Mouse (Mus musculus) hindbrain, postnatal 0 days (tissue): ENCODE measurements around the gene 9130213A22Rik. TPM values are rescaled to one million over a fixed set of nuclear protein-coding genes. Genes with fewer than 3 reads are reported as not detected.

ENCODE experiments used
- ATAC-seq: fragments of 200-750 bp; cut with Nextera tagmentation; 2 replicates; pipeline ENCODE4 v1.8.0; 2017; ENCODE audit warnings: mild to moderate bottlenecking, moderate TSS enrichment, moderate library complexity
- DNase-seq: peaks from one replicate; pipeline ENCODE4 v3.0.0-alpha.2; 2015; ENCODE audit warnings: low spot score
- H3K27ac ChIP-seq: fragments of 300-500 bp; sonication (generic); 2 replicates; pipeline ENCODE4 v1.5.1; 2014; ENCODE audit warnings: mild to moderate bottlenecking
- H3K27me3 ChIP-seq: fragments of 300-500 bp; sonication (generic); 2 replicates; pipeline ENCODE4 v1.6.1; 2014; ENCODE audit warnings: low read length, mixed read lengths; ENCODE audit not compliant: insufficient read depth
- H3K36me3 ChIP-seq: fragments of 300-500 bp; sonication (generic); 2 replicates; pipeline ENCODE4 v1.6.1; 2014; ENCODE audit warnings: low read length, mixed read lengths; ENCODE audit not compliant: insufficient read depth
- H3K4me1 ChIP-seq: fragments of 300-500 bp; sonication (generic); 2 replicates; pipeline ENCODE4 v1.6.1; 2014; ENCODE audit warnings: antibody characterized with exemption, low read length, mixed read lengths; ENCODE audit not compliant: insufficient read depth
- H3K4me2 ChIP-seq: fragments of 300-500 bp; sonication (generic); 2 replicates; pipeline ENCODE4 v1.6.1; 2014; ENCODE audit warnings: low read depth, mild to moderate bottlenecking, low read length, moderate library complexity, mixed read lengths
- H3K4me3 ChIP-seq: fragments of 300-500 bp; sonication (generic); 2 replicates; pipeline ENCODE4 v1.5.1; 2014; ENCODE audit warnings: low read length
- H3K9ac ChIP-seq: fragments of 300-500 bp; sonication (generic); replicated peaks from 2 replicates; pipeline ENCODE4 v1.6.1; 2014; ENCODE audit warnings: mild to moderate bottlenecking, low read length, moderate library complexity, mixed read lengths
- H3K9me3 ChIP-seq: fragments of 300-500 bp; sonication (generic); 2 replicates; pipeline ENCODE4 v1.6.1; 2016; ENCODE audit warnings: low read length, mixed read lengths
- CTCF ChIP-seq: IDR thresholded peaks from 2 replicates; pipeline ENCODE4 v1.5.1; 2016; ENCODE audit warnings: antibody characterized with exemption, control low read depth, low read depth
- WGBS: fragments of 180-500 bp; shearing (Covaris S2); extraction: QIAGEN DNeasy Blood & Tissue Kit; methylation state at CpG from one replicate; pipeline ENCODE4 v1.1.7; 2014; 5-methylcytosine and 5-hydroxymethylcytosine counted together
- polyA plus RNA-seq: library from polyadenylated mRNA; unstranded; fragments of >200 nt; fragmentation: Nextera tagmentation; extraction: Ambion mirVana; gene quantifications from 2 replicates; pipeline ENCODE4 v1.2.1, GENCODE M21; 2015
- total RNA-seq: library from RNA; depleted of rRNA; stranded (reverse); fragments of >200 nt; gene quantifications from 2 replicates; pipeline ENCODE4 v1.2.3, GENCODE M21; 2014

Gene 9130213A22Rik
- total and polyA plus RNA-seq, 2 experiments from 2014 or later, result 1.0 to 1.2 TPM

DNA sequence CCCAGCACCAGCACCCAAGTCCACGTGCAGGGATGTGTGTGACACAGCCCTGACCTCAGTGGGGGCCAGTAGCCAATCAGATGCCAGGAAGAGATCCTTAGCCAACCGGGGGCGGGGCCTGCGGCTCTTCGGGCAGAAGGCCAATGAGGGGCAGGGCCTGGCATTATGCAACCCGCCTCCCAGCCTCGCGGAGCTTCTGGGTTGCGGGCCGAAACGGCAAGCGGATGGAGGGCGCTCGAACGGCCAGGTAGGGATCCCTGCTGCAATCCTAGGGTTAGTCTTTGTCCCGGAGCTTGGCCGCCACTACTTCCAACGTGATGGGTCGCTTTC lies 23.7 kb downstream of the 9130213A22Rik start:
- H3K9me3 ChIP-seq, result no peaks in the 10 kb centered on the region
- peak overlapping the region; percentile 61 for H3K4me3 ChIP-seq
- peak overlapping the region; percentile 96 for H3K27ac ChIP-seq
- no peaks in the 10 kb centered on the region for H3K27me3 ChIP-seq
- no peak for TF ChIP-seq CTCF
- DNase-seq (peak; percentile 96), ATAC-seq (peak; percentile 6)
- peak overlapping the region; percentile 98 for H3K4me2 ChIP-seq
- H3K9ac ChIP-seq, result peak overlapping the region; percentile 77
- 0% methylated on average over 19 of the region's 19 CpGs for WGBS
- peaks cover 32% of the 10 kb centered on the region for H3K36me3 ChIP-seq
- H3K4me1 ChIP-seq, result peaks cover 32% of the 10 kb centered on the region

DNA sequence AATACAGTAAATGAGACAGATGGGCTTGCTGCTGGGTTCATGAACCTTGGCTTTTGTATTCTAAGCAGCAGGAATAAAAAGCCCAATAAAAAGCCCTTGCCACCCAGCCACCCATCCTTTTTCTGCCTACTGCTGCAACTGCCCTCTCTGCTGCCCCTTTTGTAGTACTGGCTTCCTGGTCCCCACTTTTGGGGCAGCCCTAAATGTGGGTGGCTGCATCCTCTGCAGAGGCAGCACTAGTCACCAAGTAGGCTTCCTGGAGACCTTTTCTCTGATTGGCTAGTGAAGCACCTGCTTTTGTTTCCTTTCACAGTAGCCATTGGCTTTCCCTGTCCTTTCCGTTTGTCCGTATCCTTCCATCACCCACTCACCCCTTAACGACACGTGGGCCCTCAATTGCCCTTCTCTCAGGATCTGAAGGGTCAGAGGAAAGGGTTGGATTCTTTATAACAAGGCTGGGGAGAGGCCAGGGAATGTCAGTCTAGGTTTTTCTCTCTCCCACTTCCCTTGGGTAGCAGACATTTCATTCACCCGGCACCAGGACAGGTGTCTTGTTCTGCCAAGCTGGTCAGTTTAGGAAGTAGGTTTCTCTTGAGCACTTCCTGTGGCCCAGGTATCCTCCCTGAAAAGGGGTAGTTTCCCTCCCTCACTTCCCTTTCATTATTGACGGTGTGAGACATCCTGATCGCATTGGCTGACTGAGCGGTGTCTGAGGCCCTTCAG lies 24.2 kb downstream of the 9130213A22Rik start:
- H3K4me1 ChIP-seq, result peaks cover 32% of the 10 kb centered on the region
- H3K4me3 ChIP-seq, result peak overlapping the region; percentile 61

DNA sequence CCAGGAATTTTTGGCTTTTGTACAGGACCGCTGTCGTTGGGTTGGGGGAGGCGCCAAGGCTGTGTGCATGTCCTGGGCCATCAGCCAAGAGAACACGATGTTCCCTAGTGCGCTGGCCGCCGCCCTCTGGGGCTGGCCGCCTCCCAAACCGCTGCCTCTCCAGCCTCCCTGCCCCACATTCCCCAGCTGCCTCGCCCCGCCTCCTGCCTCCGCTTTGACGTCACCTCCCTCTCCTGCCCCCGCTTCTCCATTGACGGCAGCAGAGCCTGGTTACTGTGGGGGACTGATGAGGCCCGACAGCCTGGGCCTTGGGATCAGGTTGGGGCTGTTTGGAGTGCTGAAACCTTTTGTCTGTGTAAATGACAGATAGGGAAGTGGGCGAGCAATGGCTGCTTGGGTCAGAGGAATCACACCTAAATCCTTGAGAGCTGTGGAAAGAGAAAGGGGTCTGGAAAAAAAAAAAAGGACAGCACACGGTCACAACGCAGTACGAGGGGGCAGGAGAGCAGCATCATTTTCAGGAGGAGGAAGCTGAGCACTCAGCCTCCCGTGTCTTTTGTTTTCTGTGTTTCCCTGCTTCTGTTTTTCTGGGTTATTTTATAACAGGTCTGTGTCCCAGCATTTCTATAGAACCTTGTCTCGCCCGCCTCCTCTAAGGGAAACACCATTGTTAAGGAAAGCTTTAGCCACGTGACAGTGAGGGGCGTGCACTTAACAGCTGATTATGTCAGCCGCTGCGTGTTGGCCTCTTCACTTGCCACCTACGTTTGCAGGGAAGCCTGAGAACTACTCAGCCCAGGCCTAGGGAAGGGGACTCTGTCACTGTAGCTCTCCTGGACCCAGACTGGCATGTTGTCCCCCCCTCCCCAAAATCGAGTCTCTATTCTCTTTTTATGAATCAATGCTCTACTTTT lies 25.1 kb downstream of the 9130213A22Rik start:
- no peak for TF ChIP-seq CTCF
- WGBS, result 2% methylated on average over 28 of the region's 29 CpGs
- peak overlapping the region; percentile 96 for H3K27ac ChIP-seq
- H3K9me3 ChIP-seq, result no peaks in the 10 kb centered on the region
- no peaks in the 10 kb centered on the region for H3K27me3 ChIP-seq
- peaks cover 32% of the 10 kb centered on the region for H3K4me1 ChIP-seq
- peak overlapping the region; percentile 74 for H3K9ac ChIP-seq
- H3K4me3 ChIP-seq, result peak overlapping the region; percentile 56
- peak; percentile 94 for DNase-seq
- H3K4me2 ChIP-seq, result peak overlapping the region; percentile 98
- ATAC-seq, result peak; percentile 13; the same call in 1 of the 2 replicates
- H3K36me3 ChIP-seq, result peaks cover 17% of the 10 kb centered on the region

More for the DNA sequence above, 24.2 kb downstream of the 9130213A22Rik start:
- H3K36me3 ChIP-seq, result peaks cover 26% of the 10 kb centered on the region
- peak overlapping the region; percentile 77 for H3K9ac ChIP-seq
- DNase-seq (no peak), ATAC-seq (no peak)
- peak overlapping the region; percentile 96 for H3K27ac ChIP-seq
- H3K4me2 ChIP-seq, result peak overlapping the region; percentile 98
- WGBS, result 18% methylated on average over 8 of the region's 8 CpGs
- no peaks in the 10 kb centered on the region for H3K27me3 ChIP-seq
- no peak for TF ChIP-seq CTCF
- no peaks in the 10 kb centered on the region for H3K9me3 ChIP-seq

DNA sequence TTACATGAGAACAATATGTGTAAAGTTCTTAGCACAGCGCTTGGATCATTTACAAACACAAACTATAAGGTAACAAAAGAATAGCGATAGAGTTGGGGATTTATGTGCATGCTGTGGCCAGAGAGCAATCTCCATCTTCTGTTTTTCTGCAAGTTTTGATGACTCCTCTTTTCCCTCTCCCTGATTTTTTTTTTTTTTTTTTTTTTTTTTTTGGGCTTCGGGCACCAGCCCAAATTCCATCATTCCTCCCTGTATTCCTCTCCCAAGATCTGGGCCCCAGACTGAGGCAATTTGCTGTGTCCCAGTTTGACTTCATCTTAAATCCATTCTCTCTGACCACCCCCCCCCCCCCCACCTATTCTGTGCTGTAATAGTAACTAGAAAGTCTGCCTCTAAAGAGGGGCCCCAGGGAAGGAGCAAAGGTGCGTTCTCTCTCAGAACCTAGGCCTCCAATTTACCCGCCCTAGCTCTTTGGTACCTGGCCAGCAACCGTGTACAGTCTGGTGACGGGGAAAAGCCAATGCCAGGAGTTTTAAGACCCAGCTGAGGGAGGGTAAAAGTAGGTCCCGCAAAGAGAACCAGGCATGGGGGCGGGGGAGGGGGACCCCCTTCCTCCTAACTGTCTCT lies 25.9 kb downstream of the 9130213A22Rik start:
- Histone ChIP-seq H3K4me3 (peak overlapping the region; percentile 56), H3K27ac (peak overlapping the region; percentile 96), H3K4me2 (peak overlapping the region; percentile 98), H3K36me3 (peaks cover 10% of the 10 kb centered on the region; the same call in 1 of the 2 replicates), H3K4me1 (peaks cover 32% of the 10 kb centered on the region), H3K9me3 (no peaks in the 10 kb centered on the region), H3K9ac (peak overlapping the region; percentile 74), H3K27me3 (no peaks in the 10 kb centered on the region)
- WGBS, result 8% methylated on average over 8 of the region's 9 CpGs
- DNase-seq (no peak), ATAC-seq (no peak)
- TF ChIP-seq CTCF, result no peak

DNA sequence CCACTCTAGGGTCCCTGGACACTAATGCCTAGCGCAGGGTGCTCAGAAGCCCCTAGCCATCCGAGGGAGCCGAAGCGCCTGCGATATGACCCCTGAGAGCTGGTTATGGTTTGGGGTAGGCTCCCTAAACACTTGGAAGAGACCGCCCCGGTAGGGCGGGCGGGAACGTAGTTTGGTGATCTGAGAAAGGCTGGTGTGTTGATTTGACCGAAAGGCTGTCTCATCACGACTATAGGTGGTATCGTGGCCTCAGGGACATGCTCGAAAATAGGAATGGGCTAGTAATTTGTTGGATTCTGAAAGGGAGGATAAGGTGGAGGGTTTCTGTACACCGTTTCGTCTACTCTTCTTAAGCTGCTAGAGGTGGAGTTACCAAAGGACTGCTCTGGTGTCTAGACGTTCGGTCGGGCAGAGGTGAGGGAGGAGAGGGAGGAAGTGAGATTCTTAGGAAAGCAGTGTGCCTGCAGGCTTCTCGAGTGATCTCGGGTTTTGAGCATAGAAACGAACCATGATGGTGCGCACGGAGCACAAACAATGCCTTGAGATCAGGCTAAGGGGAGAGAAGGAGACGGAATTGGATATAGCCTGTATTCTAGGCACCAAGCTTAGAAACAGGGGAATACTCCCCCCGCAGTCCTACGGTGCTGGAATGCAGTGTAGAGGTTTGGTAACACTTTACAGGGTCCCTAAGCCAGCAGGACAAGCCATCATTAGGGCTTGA lies 26.7 kb downstream of the 9130213A22Rik start:
- Histone ChIP-seq H3K4me3 (peak overlapping the region; percentile 56), H3K9ac (peak overlapping the region; percentile 74), H3K4me1 (peaks cover 32% of the 10 kb centered on the region), H3K27me3 (no peaks in the 10 kb centered on the region), H3K36me3 (peaks cover 3% of the 10 kb centered on the region; the same call in 1 of the 2 replicates), H3K4me2 (peak overlapping the region; percentile 98), H3K27ac (peak overlapping the region; percentile 96), H3K9me3 (no peaks in the 10 kb centered on the region)
- 2% methylated on average over 27 of the region's 27 CpGs for WGBS
- TF ChIP-seq CTCF, result no peak
- DNase-seq, result no peak
- no peak for ATAC-seq
